Mouse (Mus musculus): ENCODE measurements around the gene Gli2.
A peak's percentile ranks its signal among the peaks of the same experiment; 100 is the strongest.

Gene Gli2

DNA sequence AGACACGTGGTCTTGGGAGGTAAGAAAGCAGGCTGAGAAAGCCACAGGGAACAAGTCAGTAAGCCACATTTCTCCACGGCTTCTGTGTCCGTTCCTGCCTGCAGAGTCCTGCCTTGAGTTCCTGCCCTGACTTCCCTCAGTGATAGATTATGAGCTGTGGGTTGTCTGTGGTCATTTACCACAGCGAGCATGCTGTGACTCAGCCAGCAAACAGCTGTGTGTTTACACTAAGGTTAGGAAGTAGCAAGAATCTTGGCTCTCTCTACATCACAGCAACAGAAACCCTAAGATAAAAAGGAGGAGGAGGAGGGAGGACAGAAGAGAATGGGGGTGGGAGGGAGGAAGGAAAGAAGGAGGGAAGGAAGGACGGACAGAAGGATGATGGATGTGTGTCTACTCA, 59.6 kb downstream of the Gli2 start:
- DNase-seq, result peak; percentile 30

DNA sequence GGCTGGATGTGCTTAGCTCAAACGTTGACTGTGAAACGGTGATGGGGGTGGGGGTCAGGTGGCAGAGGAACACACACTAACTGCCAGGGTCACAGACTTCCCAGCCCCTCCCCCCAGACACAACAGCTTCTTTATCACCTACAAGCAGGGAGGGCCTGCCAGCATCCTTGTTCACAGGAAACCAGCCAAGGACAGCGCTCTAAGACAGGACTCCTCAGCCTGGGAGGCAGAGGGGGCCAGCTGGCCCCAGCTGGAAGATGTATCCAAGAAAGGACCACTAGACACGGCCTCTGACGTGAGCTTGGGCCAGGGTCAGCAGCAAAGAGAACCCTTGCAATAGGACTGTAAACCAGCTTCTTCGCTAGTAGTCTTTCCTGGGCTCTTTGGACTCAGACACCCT, 65.1 kb downstream of the Gli2 start:
- DNase-seq, result peak; percentile 33

DNA sequence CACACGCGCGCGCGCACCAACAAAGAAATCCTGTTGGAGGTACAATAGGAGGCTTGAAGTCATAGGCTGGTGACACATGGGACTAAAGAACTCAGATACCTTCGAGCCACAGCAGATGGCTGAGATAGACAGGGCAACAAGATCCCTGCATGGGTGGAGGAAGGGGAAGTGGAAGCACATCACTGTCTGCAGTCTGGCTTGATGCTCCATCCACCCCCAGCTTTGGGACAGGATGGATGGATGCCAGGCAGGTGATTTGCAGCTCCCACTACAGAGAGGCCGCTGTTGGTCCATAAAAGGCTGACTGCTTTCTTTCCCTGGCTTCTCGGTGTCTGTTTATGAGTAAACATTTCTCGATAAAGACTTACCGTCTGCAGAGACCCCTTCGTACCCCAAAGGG, 65.9 kb downstream of the Gli2 start:
- DNase-seq, result no peak

DNA sequence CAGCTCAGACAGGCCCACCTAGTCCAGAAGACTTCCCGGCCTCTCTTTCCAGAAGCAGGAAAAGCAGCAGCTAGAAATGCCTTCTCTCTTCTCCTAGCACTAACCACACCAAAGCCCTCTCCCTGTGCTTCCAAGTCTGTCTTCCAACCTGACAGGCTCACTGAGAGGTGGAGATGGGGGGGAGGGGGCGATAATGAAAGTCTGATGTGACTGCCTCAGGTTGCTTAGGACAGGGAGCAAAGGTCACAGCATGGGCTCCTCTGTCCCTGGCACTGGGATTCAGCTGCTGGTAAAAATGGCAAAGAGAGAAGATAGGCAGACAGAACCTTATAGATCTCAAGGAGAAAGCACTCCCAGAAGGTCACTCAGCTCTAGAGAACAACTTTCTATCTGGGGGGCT, 70.0 kb downstream of the Gli2 start:
- DNase-seq, result no peak

DNA sequence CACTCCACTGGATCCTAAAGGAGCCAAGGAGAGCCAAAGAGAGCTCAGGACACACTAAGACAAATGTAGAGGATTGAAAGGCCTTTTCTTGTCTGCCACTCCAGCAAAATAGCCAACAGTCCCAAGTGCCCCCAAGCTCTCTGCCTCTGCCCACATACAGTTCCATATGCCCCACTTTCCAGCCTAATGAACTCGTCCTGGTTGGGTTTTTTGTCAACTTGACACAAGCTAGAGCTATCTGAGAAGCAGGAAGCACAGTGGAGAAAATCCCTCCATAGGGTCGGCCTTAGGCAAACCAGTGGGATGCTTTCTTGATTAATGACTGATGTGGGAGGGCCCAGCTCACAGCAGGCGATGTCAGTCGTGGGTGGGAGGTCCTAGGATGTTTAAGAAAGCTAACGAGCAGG, 70.6 kb downstream of the Gli2 start:
- no peak for DNase-seq

DNA sequence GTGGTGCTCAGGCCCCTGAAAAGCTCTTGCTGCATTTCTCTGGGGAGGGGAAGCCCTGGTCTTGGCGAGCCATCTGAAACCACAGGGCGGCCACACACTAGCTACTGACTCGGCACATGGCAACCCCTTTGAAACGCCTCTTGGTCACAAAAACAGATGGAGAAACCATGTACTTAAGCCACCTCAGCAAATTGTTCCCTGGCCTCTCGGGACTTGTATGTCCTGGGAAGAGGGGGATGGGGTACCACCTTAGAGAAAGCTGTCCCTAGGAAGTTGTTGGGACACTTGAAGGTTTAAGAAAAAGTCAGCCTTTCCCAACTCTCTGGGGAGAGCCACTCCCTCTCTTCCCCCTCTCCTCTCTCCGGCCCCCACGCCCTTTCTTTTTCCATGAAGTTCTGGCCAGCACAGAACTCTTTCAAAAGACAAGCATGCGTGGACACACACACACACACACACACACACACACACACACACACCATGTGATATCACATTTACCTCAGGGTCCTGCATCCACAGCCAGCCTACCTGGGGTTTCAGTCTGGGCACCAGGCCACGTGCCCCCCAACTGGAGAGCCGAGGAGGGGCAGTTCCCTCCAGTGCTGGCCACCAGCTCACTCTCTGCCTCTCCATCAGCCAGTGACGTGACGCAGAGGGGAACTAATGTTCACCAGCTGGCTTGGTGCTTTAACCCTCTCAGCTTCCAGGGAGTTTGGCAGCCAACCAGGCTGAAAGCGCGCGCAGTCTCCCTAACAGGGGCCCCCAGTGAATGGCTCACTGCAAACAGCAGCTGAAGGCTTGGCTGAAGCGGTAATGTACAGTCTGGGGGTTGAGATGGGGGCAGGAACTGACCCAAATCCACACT, 71.2 kb downstream of the Gli2 start:
- DNase-seq, result peak; percentile 87

DNA sequence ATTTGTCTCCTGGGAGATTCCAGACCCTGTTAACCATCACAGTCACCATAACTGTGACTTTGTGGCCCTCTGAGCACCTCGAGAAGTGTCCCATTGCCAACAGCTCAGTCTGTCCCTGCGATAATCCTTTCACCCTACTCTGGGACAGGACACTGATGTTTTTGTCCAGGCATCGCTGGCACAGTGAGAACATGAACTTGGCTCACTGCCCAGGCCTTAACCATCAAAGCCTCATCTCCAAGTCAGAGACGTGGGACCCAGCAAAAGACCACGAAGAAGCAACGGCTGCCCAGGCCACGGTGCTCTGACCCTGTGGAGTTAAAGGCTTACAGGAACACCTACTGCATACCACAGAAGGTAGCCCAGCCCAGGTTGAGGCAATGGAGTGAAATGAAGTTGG, 72.8 kb downstream of the Gli2 start:
- DNase-seq, result peak; percentile 66

DNA sequence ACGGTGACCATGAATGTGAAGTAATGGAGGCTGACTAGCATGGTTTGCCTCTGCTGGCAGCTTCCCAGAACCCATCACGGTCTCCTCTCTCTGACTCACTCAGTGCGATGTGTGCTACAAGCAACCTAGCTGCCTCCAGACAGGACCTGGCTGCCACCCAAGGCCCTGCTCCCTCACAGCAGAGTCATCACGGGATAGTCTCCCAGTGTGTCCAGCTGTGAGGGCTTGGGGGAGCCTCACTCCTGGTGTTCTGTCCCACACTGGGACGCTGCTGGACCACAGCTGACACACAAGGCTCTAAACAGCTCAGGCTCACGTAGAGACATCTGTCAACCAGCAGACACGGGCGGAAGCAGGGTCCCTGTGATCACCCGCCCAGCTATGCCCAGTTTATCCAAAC, 76.8 kb downstream of the Gli2 start:
- DNase-seq, result peak; percentile 94

DNA sequence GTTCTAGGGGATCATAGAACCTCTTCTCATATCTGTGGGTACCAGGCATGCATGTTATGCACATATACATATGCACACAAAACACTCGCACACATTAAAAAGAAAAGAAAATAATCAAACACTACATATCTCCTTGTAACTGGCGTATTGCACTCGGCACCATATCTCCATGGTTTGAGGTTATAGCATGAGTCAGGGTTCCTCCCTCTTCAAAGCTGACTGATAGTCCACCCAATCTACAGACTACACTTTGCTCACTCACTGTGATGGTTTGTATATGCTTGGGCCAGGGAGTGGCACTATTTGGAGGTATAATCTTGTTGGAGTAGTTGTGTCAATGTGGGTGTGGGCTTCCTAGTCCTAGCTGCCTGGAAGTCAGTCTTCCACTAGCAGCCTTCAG, 78.0 kb downstream of the Gli2 start:
- DNase-seq, result no peak

DNA sequence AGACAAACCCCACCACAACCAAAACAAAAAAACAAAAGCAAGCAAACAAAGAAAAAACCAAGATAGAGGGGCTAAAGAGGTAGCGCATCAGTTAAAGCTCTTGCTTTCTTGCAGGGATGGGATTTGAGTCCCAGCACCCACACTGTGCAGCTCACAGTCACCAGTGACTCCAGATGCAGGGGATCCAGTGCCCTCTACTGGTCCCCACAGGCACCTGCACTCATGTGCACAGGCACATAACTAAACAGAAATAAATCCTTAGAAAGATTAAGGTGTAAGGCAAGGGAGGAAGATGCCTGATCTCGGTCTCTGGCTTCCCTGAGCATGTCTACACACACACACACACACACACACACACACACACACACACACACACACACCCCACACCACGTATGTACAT, 83.4 kb downstream of the Gli2 start:
- DNase-seq, result no peak

DNA sequence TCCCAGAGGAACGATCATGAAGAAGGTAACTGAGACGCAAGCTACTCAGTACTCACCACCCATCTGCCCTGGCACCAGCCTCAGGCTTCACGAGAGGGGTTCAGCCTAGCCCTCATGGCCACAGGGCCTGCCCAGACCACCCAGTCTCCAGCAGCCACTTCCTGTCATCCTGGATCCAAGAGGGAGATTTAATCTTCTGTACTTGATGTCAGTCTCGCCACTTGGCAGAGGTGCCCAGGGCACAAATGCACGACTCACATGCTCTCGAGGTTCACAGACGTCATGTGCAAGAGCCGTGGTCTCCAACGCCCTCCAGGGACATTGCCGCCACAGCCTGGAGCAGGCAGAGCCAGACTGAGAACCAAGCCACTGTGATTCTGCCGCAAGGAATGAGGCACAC, 84.0 kb downstream of the Gli2 start:
- DNase-seq, result no peak

DNA sequence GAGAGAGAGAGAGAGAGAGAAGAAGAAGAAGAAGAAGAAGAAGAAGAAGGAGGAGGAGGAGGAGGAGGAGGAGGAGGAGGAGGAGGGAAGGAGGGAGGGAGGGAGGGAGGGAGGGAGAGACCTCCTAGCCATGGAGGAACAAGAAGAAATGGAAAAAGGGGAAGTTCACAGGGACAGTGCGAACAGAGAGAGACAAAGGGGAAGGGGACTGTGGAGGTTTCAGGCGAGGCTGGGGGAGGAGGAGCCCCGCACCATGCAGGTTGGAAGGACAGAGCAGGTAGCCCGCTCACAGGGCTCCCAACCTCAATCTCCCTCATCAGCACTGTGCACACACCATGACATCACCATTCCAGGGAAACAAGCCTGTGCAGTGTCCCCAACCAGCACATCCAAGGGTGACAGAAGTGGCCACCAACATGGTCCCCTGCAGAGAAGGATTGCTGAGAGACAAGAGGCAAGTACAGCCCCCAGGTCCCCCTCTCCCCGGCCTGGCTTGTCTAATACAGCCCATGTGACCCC, 84.7 kb downstream of the Gli2 start:
- DNase-seq, result no peak

DNA sequence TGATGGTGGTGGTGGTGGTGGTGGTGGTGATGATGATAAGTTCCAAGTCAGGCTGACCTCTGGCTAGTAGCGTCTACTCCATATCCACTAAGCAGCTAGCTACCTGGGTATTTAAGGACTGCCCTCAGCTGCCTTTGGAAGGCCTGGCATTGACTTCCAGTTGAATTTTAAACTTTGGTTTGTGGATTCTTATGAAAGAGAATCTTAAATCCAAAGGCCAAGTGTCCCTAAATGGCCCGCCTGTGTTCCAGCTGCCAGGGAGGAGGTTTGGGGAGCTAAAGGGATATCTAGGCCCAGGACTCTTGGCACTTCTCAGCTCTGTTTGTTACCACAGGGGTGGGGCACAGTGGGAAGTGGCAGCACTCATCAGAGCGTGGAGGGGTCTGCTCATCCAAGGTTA, 85.4 kb downstream of the Gli2 start:
- DNase-seq, result no peak

DNA sequence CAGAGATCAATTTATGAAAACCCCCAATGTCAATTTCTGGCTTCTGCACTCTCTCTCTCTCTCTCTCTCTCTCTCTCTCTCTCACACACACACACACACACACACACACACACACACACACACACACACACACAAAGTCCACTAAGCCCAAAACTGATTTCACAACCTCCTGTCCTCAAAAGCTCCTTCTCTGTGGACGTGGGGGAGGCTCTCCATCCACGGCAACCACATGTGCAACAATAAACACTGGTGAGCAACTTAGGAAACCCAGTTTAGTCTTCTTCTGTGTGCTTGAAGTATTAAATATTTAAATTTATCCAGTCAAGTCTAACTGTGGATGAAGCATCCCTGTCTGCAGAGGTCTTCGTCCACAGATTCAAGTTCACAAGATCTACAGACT, 86.1 kb downstream of the Gli2 start:
- no peak for DNase-seq

DNA sequence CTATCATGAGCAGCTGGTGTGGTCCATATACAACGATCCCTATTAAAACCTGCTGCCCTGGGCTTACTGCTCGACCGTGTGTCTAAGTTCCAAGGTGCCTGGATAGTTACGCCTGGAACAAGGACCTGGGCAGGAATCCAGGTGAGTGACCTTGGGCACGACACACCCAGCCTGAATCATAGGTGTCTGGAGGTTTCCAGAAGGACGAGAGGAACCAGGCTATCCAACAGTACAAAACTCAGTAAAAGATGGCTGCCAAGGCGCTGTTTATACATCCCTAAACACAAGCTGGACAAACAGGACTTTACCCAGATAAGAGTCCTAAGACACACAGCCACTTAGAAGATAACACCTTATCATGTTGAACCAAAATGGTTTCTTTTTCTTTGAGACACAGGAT, 94.8 kb downstream of the Gli2 start:
- DNase-seq, result no peak

DNA sequence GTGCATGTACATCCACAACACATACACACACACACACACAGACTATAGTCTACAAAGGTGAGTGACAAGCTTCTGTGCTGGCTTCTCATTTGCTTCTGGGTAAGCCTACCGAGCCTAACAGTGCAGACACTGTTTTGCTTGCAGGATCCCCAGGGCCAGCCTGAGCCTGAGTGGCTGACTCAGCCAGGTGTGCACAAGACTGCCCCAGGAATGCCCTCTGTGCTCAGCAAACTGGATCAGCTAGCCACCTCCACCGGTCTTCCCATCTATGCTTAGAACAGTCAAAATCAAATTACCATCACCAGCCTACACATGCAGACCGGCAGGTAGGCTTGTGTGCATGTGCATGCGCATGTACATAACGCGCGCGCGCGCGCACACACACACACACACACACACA, 97.6 kb downstream of the Gli2 start:
- DNase-seq, result no peak

DNA sequence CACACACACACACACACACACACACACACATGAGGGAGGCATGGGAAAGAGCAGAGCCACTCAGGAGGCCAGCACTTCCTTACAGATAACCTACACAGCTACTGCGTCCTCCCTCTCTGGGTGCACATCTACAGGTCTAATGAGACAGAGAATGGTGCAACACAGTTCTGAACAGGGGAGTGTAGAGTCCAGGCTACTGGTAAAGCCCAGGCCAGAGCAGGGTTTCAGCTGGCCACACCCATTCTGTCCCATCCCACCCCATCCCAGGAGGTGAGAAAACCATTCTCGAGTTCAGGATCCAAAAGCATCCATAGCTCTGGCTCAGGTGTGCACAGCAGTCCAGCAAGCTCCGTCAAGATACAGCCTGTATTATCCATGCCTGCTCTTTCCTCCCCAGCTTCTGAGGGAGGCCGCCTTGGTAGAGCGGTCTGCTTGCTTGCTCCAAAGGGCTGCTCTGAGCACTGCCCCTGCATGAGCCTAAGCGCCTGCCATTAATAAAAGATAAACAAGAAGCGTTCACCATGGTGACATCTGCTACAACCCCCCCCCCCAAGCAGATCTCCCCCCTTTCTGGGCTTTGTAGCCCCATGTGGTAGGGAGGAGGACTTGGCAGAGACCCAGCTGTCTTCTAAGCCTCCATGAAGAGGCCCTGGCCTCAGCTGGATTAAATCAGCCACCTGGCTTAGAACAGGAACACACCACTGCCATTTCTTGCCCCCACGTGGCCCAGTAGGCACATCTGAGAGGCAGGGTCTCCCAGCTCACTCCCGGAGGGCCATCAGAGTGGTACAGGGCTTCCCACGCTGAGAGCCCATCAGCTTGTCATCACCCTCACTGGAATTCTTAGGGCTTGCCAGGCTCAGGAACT, 98.8 kb downstream of the Gli2 start:
- peak; percentile 58 for DNase-seq

DNA sequence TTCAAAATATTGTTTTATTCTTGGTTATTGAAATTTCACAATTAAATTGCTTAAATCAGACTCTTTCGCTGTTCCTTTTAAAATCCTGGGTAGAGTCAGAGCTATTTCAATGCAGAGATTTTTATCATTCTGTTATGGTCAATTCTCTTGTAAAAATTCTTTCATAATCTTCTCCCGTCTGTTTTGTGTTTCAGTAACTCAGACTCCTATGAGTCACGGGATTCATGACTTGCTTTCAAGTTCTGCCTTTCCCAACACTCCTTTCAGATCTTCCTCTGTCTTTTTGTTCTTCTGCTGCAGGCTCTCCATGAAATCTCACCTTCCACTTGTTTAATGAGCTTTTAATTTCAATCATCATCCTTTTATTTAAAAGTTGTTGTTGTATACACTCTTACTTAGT, 100.4 kb downstream of the Gli2 start:
- no peak for DNase-seq

DNA sequence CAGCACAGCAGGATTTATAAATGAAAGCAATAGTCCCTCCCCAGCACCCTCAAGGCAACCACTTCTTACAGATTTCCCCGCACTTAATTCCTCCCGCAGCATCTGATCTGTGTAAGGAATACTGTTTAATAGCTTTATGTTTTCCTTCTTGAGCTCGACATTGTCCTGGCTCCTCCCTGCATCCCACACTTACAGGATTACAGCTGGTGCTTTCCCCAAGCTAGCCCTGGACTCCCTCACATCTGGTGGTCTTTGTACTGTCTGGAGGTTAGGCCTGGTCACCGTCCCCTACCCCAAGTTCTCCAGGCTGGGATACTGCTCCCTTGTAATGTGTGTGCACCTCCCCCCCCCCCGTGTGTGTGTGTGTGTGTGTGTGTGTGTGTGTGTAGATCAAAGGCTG, 101.1 kb downstream of the Gli2 start:
- no peak for DNase-seq

DNA sequence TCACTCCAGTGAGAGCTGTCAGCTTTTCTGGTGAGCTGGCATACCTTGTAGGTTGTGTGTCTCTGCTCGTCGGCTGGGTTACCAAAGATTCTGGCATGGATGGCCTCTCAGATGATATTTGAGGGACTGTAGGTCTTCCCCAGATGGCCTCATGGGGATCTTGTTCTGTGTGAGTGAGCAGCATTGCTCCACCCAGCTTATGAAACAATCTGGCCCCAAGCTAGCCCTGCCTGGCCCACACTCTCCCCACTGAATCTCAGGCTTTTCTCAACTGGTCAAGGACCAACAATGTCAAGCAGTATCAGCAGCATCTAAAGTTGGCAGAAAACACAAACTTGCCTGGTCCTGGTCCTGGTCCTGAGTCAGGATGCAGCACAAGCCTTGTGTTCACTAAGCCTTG, 105.0 kb downstream of the Gli2 start:
- no peak for DNase-seq

DNA sequence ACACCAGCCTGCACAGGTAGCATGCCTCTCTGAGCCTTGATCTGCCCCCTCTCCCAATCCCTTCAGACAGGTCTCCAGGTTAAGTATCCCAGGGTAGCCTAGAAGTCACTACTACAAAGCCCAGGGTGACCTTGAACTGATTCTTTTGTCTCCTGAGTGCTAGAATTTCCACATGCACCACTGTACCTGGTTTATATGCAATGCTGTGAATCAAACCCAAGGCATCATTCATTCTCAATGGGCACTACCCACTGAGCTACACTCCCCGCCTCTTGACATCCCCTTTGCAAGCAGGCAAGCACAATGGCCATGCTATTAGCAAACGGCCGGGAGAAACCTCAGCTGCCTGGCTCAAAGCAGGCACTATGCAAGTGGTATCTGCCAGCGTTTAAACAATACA, 106.2 kb downstream of the Gli2 start:
- DNase-seq, result no peak

DNA sequence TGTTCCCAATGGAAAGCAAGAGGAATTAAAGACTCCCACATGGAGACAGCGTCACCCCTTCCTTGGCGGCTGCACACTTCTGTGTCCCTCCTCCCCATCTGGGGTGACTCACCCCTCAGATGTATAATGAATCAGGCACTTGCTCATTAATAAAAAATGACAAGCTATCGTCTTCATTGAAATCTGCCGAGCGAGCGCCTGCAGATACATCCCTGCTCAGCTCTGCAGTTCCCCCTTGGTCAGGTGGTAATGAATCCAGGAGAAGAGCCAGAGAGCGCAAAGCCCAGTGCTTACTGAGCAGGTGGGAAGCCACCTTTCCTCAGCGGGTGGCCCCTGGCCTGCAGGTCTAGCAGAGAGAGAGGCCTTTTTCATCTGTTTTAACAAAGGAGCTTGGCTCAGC, 112.1 kb downstream of the Gli2 start:
- DNase-seq, result no peak

DNA sequence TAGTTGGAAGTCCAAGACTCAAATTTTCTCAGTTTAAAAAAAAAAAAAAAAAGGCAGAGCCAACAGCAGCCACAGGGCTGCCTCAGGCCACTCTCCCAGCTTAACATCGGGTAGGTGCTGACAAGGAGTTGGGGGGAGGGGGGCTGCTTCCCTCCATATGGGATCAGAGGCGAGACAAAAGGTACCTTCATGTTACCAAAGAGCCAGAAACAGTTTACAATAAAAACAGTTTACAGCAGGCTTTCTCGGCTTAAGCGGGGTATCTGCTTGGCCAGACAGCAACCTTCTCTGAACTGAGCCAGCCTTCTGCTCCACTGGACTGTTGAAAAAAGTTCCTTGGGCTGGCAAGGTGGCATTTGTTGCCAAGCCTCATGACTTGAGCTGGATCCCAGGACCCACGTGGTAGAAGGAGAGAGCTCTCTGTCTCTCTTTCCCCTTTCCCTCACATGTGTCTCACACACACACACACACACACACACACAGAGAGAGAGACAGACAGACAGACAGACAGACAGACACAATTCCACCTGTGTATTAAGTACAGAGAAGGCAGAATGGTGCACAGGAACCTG, 113.1 kb downstream of the Gli2 start:
- DNase-seq, result no peak

DNA sequence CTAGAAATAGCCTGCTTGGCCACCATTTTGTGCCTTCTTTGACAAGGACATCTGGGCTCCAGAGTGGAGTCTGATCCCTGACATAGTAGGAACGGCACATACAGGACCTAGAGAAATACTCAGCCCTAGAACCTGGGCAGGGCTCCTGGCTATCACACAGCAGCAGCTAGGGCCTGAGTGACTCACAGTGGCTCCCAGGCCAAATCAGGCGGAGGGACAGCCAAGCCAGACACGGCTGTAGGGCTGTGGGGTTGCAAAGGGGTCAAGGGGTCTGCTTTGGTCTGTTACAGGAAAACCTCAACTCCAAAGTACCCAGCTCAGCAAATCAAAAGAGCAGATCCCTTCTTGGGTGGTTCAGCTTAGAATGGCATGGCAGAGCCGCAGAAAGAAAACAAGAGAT, 115.2 kb downstream of the Gli2 start:
- peak; percentile 23 for DNase-seq

All from lung, postnatal 10 days (tissue).